Mouse (Mus musculus) limb, embryonic 14.5 days (tissue): Measurements from ENCODE around the gene Klrb1b. TPM values are rescaled to one million over a fixed set of nuclear protein-coding genes. Genes with fewer than 3 reads are reported as not detected.
A peak's percentile ranks its signal among the peaks of the same experiment; 100 is the strongest.
"Not testable (repeated sequence)": the region's sequence is repeated elsewhere in the genome, so short reads cannot be mapped to it uniquely, and the experiment has no call there.

ENCODE experiments used
- ATAC-seq: fragments of 200-750 bp; cut with Nextera tagmentation; 2 replicates; pipeline ENCODE4 v1.8.0; 2017; ENCODE audit warnings: low read depth, moderate number of reproducible peaks, moderate TSS enrichment; ENCODE audit not compliant: low FRiP score
- DNase-seq: peaks from one replicate; pipeline ENCODE4 v3.0.0-alpha.2; 2015; ENCODE audit warnings: low spot score
- H3K27ac ChIP-seq: fragments of 300-500 bp; sonication (generic); replicated peaks from 2 replicates; pipeline ENCODE4 v1.5.1; 2014; ENCODE audit warnings: low read depth, mild to moderate bottlenecking, low read length, moderate library complexity, mixed read lengths
- H3K27me3 ChIP-seq: fragments of 300-500 bp; sonication (generic); 2 replicates; pipeline ENCODE4 v1.6.1; 2014; ENCODE audit warnings: low read length, mixed read lengths; ENCODE audit not compliant: control insufficient read depth, insufficient read depth
- H3K36me3 ChIP-seq: fragments of 300-500 bp; sonication (generic); 2 replicates; pipeline ENCODE4 v1.6.1; 2014; ENCODE audit warnings: mild to moderate bottlenecking, low read length, moderate library complexity, mixed read lengths; ENCODE audit not compliant: control insufficient read depth, insufficient read depth
- H3K4me1 ChIP-seq: fragments of 300-500 bp; sonication (generic); 2 replicates; pipeline ENCODE4 v1.6.1; 2014; ENCODE audit warnings: antibody characterized with exemption, low read length, mixed read lengths; ENCODE audit not compliant: control insufficient read depth, insufficient read depth
- H3K4me2 ChIP-seq: fragments of 300-500 bp; sonication (generic); replicated peaks from 2 replicates; pipeline ENCODE4 v1.6.1; 2014; ENCODE audit warnings: low read depth, mild to moderate bottlenecking, low read length, moderate library complexity; ENCODE audit not compliant: severe bottlenecking
- H3K4me3 ChIP-seq: fragments of 300-500 bp; sonication (generic); replicated peaks from 2 replicates; pipeline ENCODE4 v1.5.1; 2014; ENCODE audit warnings: low read length
- H3K9ac ChIP-seq: fragments of 300-500 bp; sonication (generic); 2 replicates; pipeline ENCODE4 v1.6.1; 2014; ENCODE audit warnings: mild to moderate bottlenecking, low read depth, low read length, moderate library complexity; ENCODE audit not compliant: severe bottlenecking
- H3K9me3 ChIP-seq: fragments of 300-500 bp; sonication (generic); 2 replicates; pipeline ENCODE4 v1.6.1; 2016; ENCODE audit warnings: low read length; ENCODE audit not compliant: control insufficient read depth
- POLR2A ChIP-seq: fragments of 200-500 bp; IDR thresholded peaks from 2 replicates; pipeline ENCODE4 v1.8.0; 2012; ENCODE audit warnings: inconsistent platforms, mild to moderate bottlenecking, moderate library complexity, borderline replicate concordance; ENCODE audit not compliant: insufficient read depth, insufficient read length; ENCODE audit errors: extremely low read depth
- WGBS: fragments of 180-500 bp; shearing (Covaris S2); extraction: QIAGEN DNeasy Blood & Tissue Kit; methylation state at CpG from one replicate; pipeline ENCODE4 v1.1.7; 2014; 5-methylcytosine and 5-hydroxymethylcytosine counted together
- polyA plus RNA-seq, 2 experiments: library from polyadenylated mRNA; depleted of rRNA in 1 of 2; stranded (reverse) in 1 of 2; unstranded in 1 of 2; fragments of >200 nt; fragmentation: Nextera tagmentation in 1 of 2; extraction: Ambion mirVana in 1 of 2; gene quantifications; 2 replicates each; pipeline versions ENCODE4 v1.2.1 to v1.2.3; 2012 to 2014

Klrb1b gene
- polyA plus RNA-seq, 2 experiments: 0.23 to 0.40 TPM

GRCm38 (mm10) chr6:128797936-128798771 lies 28.0 kb downstream of the Klrb1b start:
- Histone ChIP-seq H3K9ac (peak overlapping the region; percentile 42), H3K9me3 (no peaks in the 10 kb centered on the region), H3K27me3 (no peaks in the 10 kb centered on the region), H3K4me3 (peak overlapping the region; percentile 57), H3K27ac (0 out of 2 replicates have a peak overlapping the region, but pooled peaks have one; percentile 26), H3K36me3 (no peaks in the 10 kb centered on the region), H3K4me2 (peak overlapping the region; percentile 57), H3K4me1 (no peaks in the 10 kb centered on the region)
- no peak for TF ChIP-seq POLR2A
- 11% methylated on average over 15 of the region's 15 CpGs for WGBS
- DNase-seq: peak; percentile 6
- ATAC-seq: no peak

- DNase-seq: no peak
- Histone ChIP-seq H3K9ac (no peak overlapping the region), H3K9me3 (no peaks in the 10 kb centered on the region), H3K4me3 (no peak overlapping the region), H3K27ac (no peak overlapping the region), H3K4me1 (no peaks in the 10 kb centered on the region), H3K36me3 (no peaks in the 10 kb centered on the region), H3K4me2 (peak overlapping the region; percentile 57; the same call in 1 of the 2 replicates), H3K27me3 (no peaks in the 10 kb centered on the region)
- TF ChIP-seq POLR2A: no peak
- ATAC-seq: no peak
- 74% methylated on average over 12 of the region's 12 CpGs for WGBS
Measured at GRCm38 (mm10) chr6:128797185-128797905, 28.8 kb downstream of the Klrb1b start.

GRCm38 (mm10) chr6:128796321-128796955 lies 29.7 kb downstream of the Klrb1b start:
- H3K9me3 ChIP-seq: no peaks in the 10 kb centered on the region
- H3K9ac ChIP-seq: no peak overlapping the region
- H3K27ac ChIP-seq: no peak overlapping the region
- DNase-seq (no peak), ATAC-seq (no peak)
- no peaks in the 10 kb centered on the region for H3K27me3 ChIP-seq
- H3K4me1 ChIP-seq: no peaks in the 10 kb centered on the region
- 64% methylated on average over 8 of the region's 8 CpGs for WGBS
- H3K36me3 ChIP-seq: no peaks in the 10 kb centered on the region
- no peak overlapping the region for H3K4me3 ChIP-seq
- no peak for TF ChIP-seq POLR2A
- no peak overlapping the region for H3K4me2 ChIP-seq

- DNase-seq (no peak), ATAC-seq (no peak)
- Histone ChIP-seq H3K4me3 (no peak overlapping the region), H3K27ac (no peak overlapping the region), H3K9me3 (no peaks in the 10 kb centered on the region), H3K4me2 (no peak overlapping the region), H3K4me1 (no peaks in the 10 kb centered on the region), H3K36me3 (no peaks in the 10 kb centered on the region), H3K27me3 (no peaks in the 10 kb centered on the region), H3K9ac (no peak overlapping the region)
- 38% methylated on average over 6 of the region's 6 CpGs for WGBS
- no peak for TF ChIP-seq POLR2A
Measured at GRCm38 (mm10) chr6:128793734-128794133, 32.4 kb downstream of the Klrb1b start.

GRCm38 (mm10) chr6:128790491-128790994 lies 35.6 kb downstream of the Klrb1b start:
- not testable (repeated sequence) for H3K4me2 ChIP-seq, DNase-seq, H3K4me1 ChIP-seq, H3K4me3 ChIP-seq, H3K9ac ChIP-seq, H3K27me3 ChIP-seq, H3K9me3 ChIP-seq, H3K27ac ChIP-seq, H3K36me3 ChIP-seq, ATAC-seq
- WGBS: 69% methylated on average over 4 of the region's 4 CpGs
